Mouse (Mus musculus) heart, postnatal 36 days (tissue): ENCODE measurements around the gene Igsf21. TPM values are rescaled to one million over a fixed set of nuclear protein-coding genes. Genes with fewer than 3 reads are reported as not detected.
A peak's percentile ranks its signal among the peaks of the same experiment; 100 is the strongest.

Experiments
- DNase-seq, 2 experiments: peaks; one replicate each; pipeline ENCODE4 v3.0.0; 2021 to 2022
- intact Hi-C: fragments of 180-260 bp; cut with DNase I; formaldehyde crosslinking; loops from one replicate; pipeline ENCODE4 v1.15.1; 2025
- total RNA-seq, 2 experiments: library from RNA; stranded (reverse); gene quantifications; 2 replicates each; pipeline ENCODE4 v1.2.3; 2021

Gene Igsf21
- total RNA-seq, 2 experiments from 2014 or later = 0.33 TPM; not detected in 1

- DNase-seq = no peak
- intact Hi-C loops = no loop called here
Observed at GRCm38 (mm10) chr4:140242291-140242690, 4.3 kb downstream of the Igsf21 start.

GRCm38 (mm10) chr4:140237305-140237741, 9.3 kb downstream of the Igsf21 start:
- DNase-seq = no peak
- intact Hi-C loops = no loop called here

- no peak for DNase-seq
- intact Hi-C loops = no loop called here
Observed at GRCm38 (mm10) chr4:140235361-140236153, 11.0 kb downstream of the Igsf21 start.

GRCm38 (mm10) chr4:140234412-140235205, 12.0 kb downstream of the Igsf21 start:
- intact Hi-C loops = no loop called here
- DNase-seq = no peak

GRCm38 (mm10) chr4:140227837-140228236, 18.7 kb downstream of the Igsf21 start:
- intact Hi-C loops = no loop called here
- DNase-seq = no peak

GRCm38 (mm10) chr4:140225204-140225603, 21.4 kb downstream of the Igsf21 start:
- intact Hi-C loops = no loop called here
- DNase-seq = no peak

GRCm38 (mm10) chr4:140224451-140224850, 22.1 kb downstream of the Igsf21 start:
- intact Hi-C loops = no loop called here
- DNase-seq = no peak

- no peak for DNase-seq
- intact Hi-C loops = no loop called here
Observed at GRCm38 (mm10) chr4:140223067-140223466, 23.5 kb downstream of the Igsf21 start.

- DNase-seq = no peak
- intact Hi-C loops = no loop called here
Observed at GRCm38 (mm10) chr4:140220326-140221093, 26.1 kb downstream of the Igsf21 start.

- DNase-seq = no peak
Observed at GRCm38 (mm10) chr4:140218853-140219852, 27.4 kb downstream of the Igsf21 start.

GRCm38 (mm10) chr4:140218384-140218783, 28.2 kb downstream of the Igsf21 start:
- intact Hi-C loops = no loop called here
- no peak for DNase-seq

More at GRCm38 (mm10) chr4:140218853-140219852, 27.4 kb downstream of the Igsf21 start:
- intact Hi-C loops = no loop called here

GRCm38 (mm10) chr4:140217934-140218333, 28.6 kb downstream of the Igsf21 start:
- intact Hi-C loops = no loop called here

GRCm38 (mm10) chr4:140216096-140216495, 30.5 kb downstream of the Igsf21 start:
- intact Hi-C loops = no loop called here
- DNase-seq = no peak

More at GRCm38 (mm10) chr4:140217934-140218333, 28.6 kb downstream of the Igsf21 start:
- DNase-seq = no peak

GRCm38 (mm10) chr4:140215205-140215604, 31.4 kb downstream of the Igsf21 start:
- no peak for DNase-seq

GRCm38 (mm10) chr4:140214406-140214805, 32.2 kb downstream of the Igsf21 start:
- no peak for DNase-seq
- intact Hi-C loops = no loop called here

More at GRCm38 (mm10) chr4:140215205-140215604, 31.4 kb downstream of the Igsf21 start:
- intact Hi-C loops = no loop called here

- DNase-seq = no peak
- intact Hi-C loops = no loop called here
Observed at GRCm38 (mm10) chr4:140210129-140210890, 36.3 kb downstream of the Igsf21 start.

GRCm38 (mm10) chr4:140205811-140206231, 40.8 kb downstream of the Igsf21 start:
- DNase-seq = peak; percentile 20 to 49
- intact Hi-C loops = no loop called here

GRCm38 (mm10) chr4:140204775-140205174, 41.8 kb downstream of the Igsf21 start:
- intact Hi-C loops = no loop called here

More at GRCm38 (mm10) chr4:140204775-140205174, 41.8 kb downstream of the Igsf21 start:
- DNase-seq = no peak
